31 mouse cellular contexts compared by ENCODE assay signal in the genomic region with DNA sequence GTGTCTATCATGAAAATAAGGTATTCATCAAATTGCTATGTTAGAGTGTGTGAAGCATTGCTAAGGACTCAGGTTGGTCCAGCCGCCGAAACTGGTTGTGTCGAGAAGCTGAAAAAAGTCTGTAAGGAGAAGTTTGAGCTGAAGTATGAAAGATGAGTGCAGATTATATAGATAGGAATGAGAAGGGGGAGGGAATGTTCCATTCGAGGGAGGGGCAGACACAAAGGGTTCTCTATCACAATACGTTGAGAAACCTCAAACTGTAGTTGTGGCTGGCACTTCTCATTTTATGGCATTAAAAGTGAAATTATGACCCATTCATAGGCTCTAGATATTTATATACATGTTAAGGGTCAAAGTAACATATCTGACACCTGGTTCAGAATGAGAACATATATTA.
"Had no signal": no experiment of that assay in that cellular context is flagged by ENCODE, and none has a peak within 500 bp of the region (broad histone marks: within the 10 kb centered on the region; RNA-seq: fewer than 3 reads in every experiment).

No protein-coding gene starts in this region.

- H3K4me2 ChIP-seq: limb, embryonic 12.5 days; limb, embryonic 13.5 days; limb, embryonic 15.5 days; liver, embryonic 11.5 days; liver, embryonic 12.5 days; liver, embryonic 13.5 days; liver, embryonic 15.5 days; lung, embryonic 14.5 days; lung, embryonic 15.5 days; midbrain, embryonic 11.5 days; midbrain, embryonic 12.5 days; midbrain, embryonic 13.5 days; midbrain, embryonic 15.5 days; neural tube, embryonic 12.5 days; neural tube, embryonic 13.5 days had no signal

- H3K27me3 ChIP-seq: limb, embryonic 12.5 days; limb, embryonic 13.5 days; limb, embryonic 15.5 days; liver, embryonic 12.5 days; liver, embryonic 13.5 days; liver, embryonic 15.5 days; lung, embryonic 15.5 days; megakaryocyte, embryonic 14.5 days; midbrain, embryonic 12.5 days; midbrain, embryonic 13.5 days; midbrain, embryonic 15.5 days; neural tube, embryonic 12.5 days; neural tube, embryonic 13.5 days had no signal

- H3K27ac ChIP-seq: limb, embryonic 10.5 days; limb, embryonic 12.5 days; limb, embryonic 13.5 days; limb, embryonic 15.5 days; liver, embryonic 12.5 days; liver, embryonic 13.5 days; liver, embryonic 14.5 days; liver, embryonic 15.5 days; lung, embryonic 15.5 days; macrophage; midbrain, embryonic 10.5 days; midbrain, embryonic 12.5 days; midbrain, embryonic 13.5 days; midbrain, embryonic 15.5 days; neural tube, embryonic 12.5 days; neural tube, embryonic 13.5 days had no signal

- H3K4me3 ChIP-seq: limb, embryonic 10.5 days; limb, embryonic 12.5 days; limb, embryonic 13.5 days; limb, embryonic 15.5 days; liver, embryonic 12.5 days; liver, embryonic 13.5 days; liver, embryonic 15.5 days; lung, embryonic 15.5 days; megakaryocyte, embryonic 14.5 days; midbrain, embryonic 10.5 days; midbrain, embryonic 12.5 days; midbrain, embryonic 13.5 days; midbrain, embryonic 15.5 days; myocyte; neural tube, embryonic 12.5 days; neural tube, embryonic 13.5 days had no signal

- H3K9me3 ChIP-seq: limb, embryonic 10.5 days; limb, embryonic 12.5 days; limb, embryonic 13.5 days; limb, embryonic 15.5 days; liver, embryonic 12.5 days; liver, embryonic 13.5 days; liver, embryonic 15.5 days; lung, embryonic 15.5 days; megakaryocyte, embryonic 14.5 days; midbrain, embryonic 10.5 days; midbrain, embryonic 12.5 days; midbrain, embryonic 13.5 days; midbrain, embryonic 15.5 days; neural tube, embryonic 12.5 days; neural tube, embryonic 13.5 days had no signal

- H3K4me1 ChIP-seq: limb, embryonic 10.5 days; limb, embryonic 12.5 days; limb, embryonic 13.5 days; limb, embryonic 15.5 days; liver, embryonic 12.5 days; liver, embryonic 13.5 days; liver, embryonic 15.5 days; lung, embryonic 15.5 days; midbrain, embryonic 10.5 days; midbrain, embryonic 12.5 days; midbrain, embryonic 13.5 days; midbrain, embryonic 15.5 days; neural tube, embryonic 12.5 days; neural tube, embryonic 13.5 days had no signal

- H3K9ac ChIP-seq: limb, embryonic 12.5 days; limb, embryonic 13.5 days; limb, embryonic 15.5 days; liver, embryonic 12.5 days; liver, embryonic 13.5 days; liver, embryonic 14.5 days; liver, embryonic 15.5 days; liver, postnatal 0 days; lung, embryonic 14.5 days; lung, embryonic 15.5 days; midbrain, embryonic 12.5 days; midbrain, embryonic 13.5 days; midbrain, embryonic 15.5 days; neural tube, embryonic 12.5 days; neural tube, embryonic 13.5 days had no signal

- ATAC-seq: liver, embryonic 12.5 days; liver, postnatal 0 days; lung, postnatal 0 days; midbrain, embryonic 13.5 days; midbrain, embryonic 15.5 days; midbrain, embryonic 16.5 days had no signal

- H3K36me3 ChIP-seq: limb, embryonic 10.5 days; limb, embryonic 12.5 days; limb, embryonic 13.5 days; limb, embryonic 15.5 days; liver, embryonic 12.5 days; liver, embryonic 13.5 days; liver, embryonic 15.5 days; lung, embryonic 15.5 days; midbrain, embryonic 10.5 days; midbrain, embryonic 12.5 days; midbrain, embryonic 13.5 days; midbrain, embryonic 15.5 days; neural tube, embryonic 12.5 days; neural tube, embryonic 13.5 days had no signal

- DNase-seq: left cerebral cortex, postnatal 4 days; liver; liver, embryonic 13.5 days; liver, postnatal 0 days; lung, embryonic 14.5 days; lung, postnatal 10 days; lung, postnatal 14 days; lung, postnatal 36 days; lung, postnatal 4 days; midbrain, embryonic 14.5 days had no signal
